Mouse (Mus musculus): ENCODE measurements around the gene Ly86. TPM values are rescaled to one million over a fixed set of nuclear protein-coding genes. Genes with fewer than 3 reads are reported as not detected.

Gene Ly86
- polyA plus RNA-seq (2014; fragmentation: Illumina TruSeq; extraction: RNeasy Lipid Tissue Mini Kit (QIAGEN cat#74804); ENCODE audit: low read depth, low replicate concordance): 1.6 TPM

GRCm38 (mm10) chr13:37344909-37345772 is at the start of gene Ly86:
Ly86 (plus strand) TSS chr13:37345208.

